Mouse (Mus musculus) midbrain, embryonic 12.5 days (tissue): ENCODE measurements at regions not wholly inside any gene's neighbourhood (a gene's known extent, or its start where the extent isn't known, plus 50 kb on each side); places are given as distances from the start of the nearest gene placed in this dataset.

Experiments used
- ATAC-seq: fragments of 200-750 bp; cut with Nextera tagmentation; 2 replicates; pipeline ENCODE4 v1.8.0; 2017; ENCODE audit warnings: low read depth, moderate TSS enrichment, moderate library complexity; ENCODE audit not compliant: low FRiP score
- H3K27ac ChIP-seq: fragments of 300-500 bp; sonication (generic); replicated peaks from 2 replicates; pipeline ENCODE4 v1.5.1; 2016; ENCODE audit warnings: mild to moderate bottlenecking
- H3K27me3 ChIP-seq: fragments of 300-500 bp; sonication (generic); 2 replicates; pipeline ENCODE4 v1.6.1; 2016; ENCODE audit warnings: mild to moderate bottlenecking
- H3K36me3 ChIP-seq: fragments of 300-500 bp; sonication (generic); 2 replicates; pipeline ENCODE4 v1.6.1; 2016
- H3K4me1 ChIP-seq: fragments of 300-500 bp; sonication (generic); 2 replicates; pipeline ENCODE4 v1.6.1; 2016
- H3K4me2 ChIP-seq: fragments of 300-500 bp; sonication (generic); replicated peaks from 2 replicates; pipeline ENCODE4 v1.6.1; 2016; ENCODE audit warnings: mild to moderate bottlenecking, moderate library complexity
- H3K4me3 ChIP-seq: fragments of 300-500 bp; sonication (generic); 2 replicates; pipeline ENCODE4 v1.5.1; 2016; ENCODE audit warnings: mild to moderate bottlenecking
- H3K9ac ChIP-seq: fragments of 300-500 bp; sonication (generic); replicated peaks from 2 replicates; pipeline ENCODE4 v1.6.1; 2016; ENCODE audit warnings: mild to moderate bottlenecking, moderate library complexity
- H3K9me3 ChIP-seq: fragments of 300-500 bp; sonication (generic); 2 replicates; pipeline ENCODE4 v1.6.1; 2016; ENCODE audit warnings: mild to moderate bottlenecking
- WGBS: fragments of 180-500 bp; shearing (Covaris S2); methylation state at CpG from one replicate; pipeline ENCODE4 v1.1.7; 2016; 5-methylcytosine and 5-hydroxymethylcytosine counted together

DNA sequence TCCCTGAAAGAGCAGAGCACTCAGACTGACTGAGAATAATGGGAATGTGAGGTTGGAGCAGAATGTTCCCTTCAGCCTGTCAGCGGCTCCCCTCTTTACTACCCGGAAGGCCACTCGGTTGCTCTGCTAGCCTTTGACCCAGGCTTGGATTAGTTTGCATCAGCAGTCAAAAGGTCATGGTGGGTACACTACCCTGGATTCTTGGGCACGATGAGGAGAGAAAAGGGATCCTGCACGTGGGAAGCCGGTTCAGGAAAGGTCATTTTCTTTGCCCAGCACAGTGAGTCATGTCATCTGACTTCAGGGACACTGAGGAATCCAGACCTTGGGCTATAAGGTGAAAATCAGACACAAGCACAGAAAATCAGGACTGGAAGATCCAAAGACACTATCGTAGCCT lies 443.3 kb downstream of the Rps24 start:
- Histone ChIP-seq H3K4me2 (no peak overlapping the region), H3K4me3 (no peak overlapping the region), H3K27ac (no peak overlapping the region), H3K27me3 (no peaks in the 10 kb centered on the region), H3K9ac (no peak overlapping the region), H3K4me1 (peaks cover 13% of the 10 kb centered on the region), H3K36me3 (no peaks in the 10 kb centered on the region), H3K9me3 (no peaks in the 10 kb centered on the region)
- no peak for ATAC-seq
- 30% methylated on average over 7 of the region's 7 CpGs for WGBS

DNA sequence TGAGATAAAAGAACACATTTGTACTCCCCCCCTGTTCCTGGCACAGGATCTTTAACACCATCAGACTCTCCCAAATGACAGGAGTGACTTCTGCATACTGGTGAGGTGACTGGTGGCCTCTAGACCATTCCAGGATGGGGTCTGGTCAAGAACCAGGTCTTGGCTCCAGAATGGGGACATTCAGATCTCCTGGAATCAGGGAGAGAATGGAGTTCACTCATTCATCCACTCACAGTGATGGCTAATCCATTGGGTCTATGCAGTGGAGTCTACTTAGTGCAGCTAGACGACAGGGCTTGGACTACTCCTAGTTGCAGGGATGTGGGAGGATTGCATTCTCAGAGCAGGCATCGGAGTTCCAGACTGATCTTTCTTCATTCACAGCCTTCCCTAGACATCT lies 451.0 kb downstream of the Rps24 start:
- no peak overlapping the region for H3K27ac ChIP-seq
- H3K4me3 ChIP-seq, result no peak overlapping the region
- H3K4me2 ChIP-seq, result no peak overlapping the region
- no peaks in the 10 kb centered on the region for H3K36me3 ChIP-seq
- no peaks in the 10 kb centered on the region for H3K27me3 ChIP-seq
- H3K9ac ChIP-seq, result no peak overlapping the region
- no peaks in the 10 kb centered on the region for H3K9me3 ChIP-seq
- ATAC-seq, result no peak
- WGBS, result 96% methylated on average over 2 of the region's 2 CpGs
- peaks cover 7% of the 10 kb centered on the region; the same call in 1 of the 2 replicates for H3K4me1 ChIP-seq

DNA sequence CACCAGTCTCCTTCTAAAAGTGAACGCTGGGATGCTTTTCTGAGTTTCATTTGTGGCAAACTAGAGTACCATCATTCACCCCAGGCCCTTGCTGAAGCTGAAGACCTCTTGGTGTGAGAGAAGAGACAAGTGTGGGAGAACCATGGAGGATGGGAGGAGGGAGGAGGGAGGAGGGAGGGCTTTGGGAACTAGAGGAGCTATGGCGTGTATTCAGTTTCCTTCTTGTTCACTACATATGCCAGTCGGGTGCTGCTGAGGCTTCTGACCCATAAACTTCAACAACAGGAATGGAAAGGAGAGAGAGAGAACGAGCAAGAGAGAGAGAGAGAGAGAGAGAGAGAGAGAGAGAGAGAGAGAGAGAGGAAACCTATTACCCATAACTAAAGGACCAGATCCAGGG lies 452.1 kb downstream of the Rps24 start:
- no peaks in the 10 kb centered on the region for H3K27me3 ChIP-seq
- no peak overlapping the region for H3K4me2 ChIP-seq
- ATAC-seq, result no peak
- H3K36me3 ChIP-seq, result no peaks in the 10 kb centered on the region
- H3K4me1 ChIP-seq, result peaks cover 7% of the 10 kb centered on the region; the same call in 1 of the 2 replicates
- H3K9me3 ChIP-seq, result no peaks in the 10 kb centered on the region
- no peak overlapping the region for H3K4me3 ChIP-seq
- WGBS, result 83% methylated on average over 4 of the region's 4 CpGs
- no peak overlapping the region for H3K27ac ChIP-seq
- no peak overlapping the region for H3K9ac ChIP-seq

DNA sequence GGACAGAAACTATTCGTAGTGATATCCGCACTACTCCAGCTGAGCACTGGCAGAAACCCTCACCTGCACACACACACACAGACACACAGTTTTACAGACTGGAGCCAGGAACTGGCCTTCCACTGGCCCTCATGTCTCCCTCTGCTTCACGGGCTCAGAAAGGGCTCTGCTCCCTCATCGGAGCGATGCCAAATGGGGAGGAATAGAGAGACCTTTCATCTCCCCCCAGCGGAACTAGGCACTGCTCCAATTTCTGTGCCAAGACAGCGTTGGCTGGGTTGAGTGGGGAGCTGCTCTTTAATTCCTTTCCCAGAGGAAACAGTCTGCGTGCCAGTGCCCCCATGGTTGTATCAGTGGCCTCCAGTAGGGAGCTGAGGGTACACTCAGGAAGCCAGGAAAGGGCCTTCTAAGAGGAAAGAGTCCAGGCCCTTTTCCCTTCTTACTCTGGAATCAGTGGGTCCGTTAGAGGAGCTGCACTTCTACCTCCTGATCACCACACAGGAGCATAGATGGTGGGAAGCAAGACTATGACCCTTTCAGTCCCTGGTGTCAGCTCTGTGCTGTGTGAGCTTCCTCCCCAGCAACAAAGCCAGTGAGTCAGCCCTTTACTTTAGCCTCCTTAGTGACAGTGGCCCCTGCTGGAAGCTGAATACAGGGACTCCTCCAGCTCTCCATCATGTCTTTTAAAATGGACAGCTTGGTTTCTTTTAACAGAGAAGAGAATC lies 452.7 kb downstream of the Rps24 start:
- Histone ChIP-seq H3K4me1 (peaks cover 7% of the 10 kb centered on the region; the same call in 1 of the 2 replicates), H3K27ac (no peak overlapping the region), H3K27me3 (no peaks in the 10 kb centered on the region), H3K4me3 (no peak overlapping the region), H3K36me3 (no peaks in the 10 kb centered on the region), H3K9ac (no peak overlapping the region), H3K4me2 (no peak overlapping the region), H3K9me3 (no peaks in the 10 kb centered on the region)
- WGBS, result 80% methylated on average over 9 of the region's 9 CpGs
- ATAC-seq, result no peak

DNA sequence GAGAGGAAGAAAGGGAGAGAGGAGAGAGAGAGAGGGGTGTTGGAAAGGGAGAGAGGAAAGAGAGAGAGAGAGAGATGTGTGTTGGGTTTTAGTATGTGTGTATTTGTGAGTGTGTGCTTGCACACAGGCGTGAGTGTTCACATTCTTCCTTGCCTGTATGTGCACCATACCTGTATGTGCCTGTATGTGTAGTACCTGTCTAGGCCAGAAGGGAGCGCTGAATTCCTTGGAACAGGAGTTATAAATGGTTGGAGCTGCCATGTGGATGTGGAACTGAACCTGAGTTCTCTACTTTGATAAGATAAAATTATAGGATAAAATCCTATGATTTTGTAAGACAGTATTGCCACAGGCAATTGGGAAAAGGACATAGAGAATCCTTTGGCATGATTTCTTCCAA lies 458.8 kb downstream of the Rps24 start:
- Histone ChIP-seq H3K27me3 (0 out of 2 replicates have a peak, but pooled peaks cover 3% of the 10 kb centered on the region), H3K9me3 (peaks cover 5% of the 10 kb centered on the region; the same call in 1 of the 2 replicates), H3K9ac (no peak overlapping the region), H3K27ac (no peak overlapping the region), H3K36me3 (no peaks in the 10 kb centered on the region), H3K4me2 (no peak overlapping the region), H3K4me1 (no peaks in the 10 kb centered on the region), H3K4me3 (no peak overlapping the region)
- no peak for ATAC-seq
- 43% methylated on average over 2 of the region's 2 CpGs for WGBS

DNA sequence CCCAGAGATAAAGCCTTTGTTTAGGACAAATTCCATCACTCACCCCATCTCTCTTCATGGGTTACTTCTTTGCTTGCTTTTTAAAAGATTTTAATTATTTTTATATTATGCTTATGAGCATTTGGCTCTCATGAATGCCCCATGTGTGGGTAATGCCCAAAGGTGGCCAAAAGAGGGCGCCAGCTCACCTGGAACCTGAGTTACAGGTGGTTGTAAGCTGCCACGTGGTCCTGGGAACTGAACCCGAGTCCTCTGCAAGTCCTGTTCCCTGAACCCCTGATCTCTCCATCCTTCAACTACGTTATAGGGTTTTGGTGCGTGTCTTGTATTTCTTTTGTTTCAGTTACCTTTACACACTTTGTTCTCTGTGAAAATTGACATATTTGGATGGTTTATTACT lies 460.2 kb downstream of the Rps24 start:
- no peak overlapping the region for H3K9ac ChIP-seq
- H3K4me3 ChIP-seq, result no peak overlapping the region
- H3K36me3 ChIP-seq, result no peaks in the 10 kb centered on the region
- no peak overlapping the region for H3K27ac ChIP-seq
- H3K4me2 ChIP-seq, result no peak overlapping the region
- 86% methylated on average over 5 of the region's 5 CpGs for whole genome bisulfite sequencing
- no peaks in the 10 kb centered on the region for H3K4me1 ChIP-seq
- H3K9me3 ChIP-seq, result peaks cover 5% of the 10 kb centered on the region; the same call in 1 of the 2 replicates
- 0 out of 2 replicates have a peak, but pooled peaks cover 3% of the 10 kb centered on the region for H3K27me3 ChIP-seq
- no peak for ATAC-seq

DNA sequence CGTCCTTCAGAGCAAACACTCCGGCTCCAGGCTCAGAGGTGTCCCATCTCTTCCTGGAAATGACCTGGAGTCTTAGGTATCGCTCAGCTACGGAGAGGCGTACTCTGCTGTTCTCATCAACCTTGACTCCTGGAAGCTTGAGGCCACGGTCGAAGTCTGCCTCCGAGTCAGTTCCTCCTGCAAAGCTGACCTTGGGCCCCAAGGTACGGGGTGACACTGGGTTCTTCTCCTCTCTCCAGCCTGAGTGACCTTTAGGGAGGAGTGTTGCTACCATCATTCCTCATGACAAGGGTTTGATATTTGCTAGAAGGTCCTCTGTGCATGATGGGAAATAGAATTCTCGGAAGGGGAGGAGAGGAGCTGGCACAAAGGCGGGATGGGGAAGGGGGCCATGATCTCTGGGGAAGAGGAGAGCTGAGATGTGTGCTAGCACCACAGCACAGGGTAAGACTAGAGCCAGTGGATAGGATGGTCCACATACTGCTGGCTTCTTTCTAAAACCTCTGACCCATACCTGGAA lies 469.0 kb downstream of the Rps24 start:
- H3K4me1 ChIP-seq, result peaks cover 14% of the 10 kb centered on the region
- no peak overlapping the region for H3K4me2 ChIP-seq
- no peak overlapping the region for H3K4me3 ChIP-seq
- H3K27me3 ChIP-seq, result no peaks in the 10 kb centered on the region
- H3K9me3 ChIP-seq, result no peaks in the 10 kb centered on the region
- no peak overlapping the region for H3K27ac ChIP-seq
- no peak overlapping the region for H3K9ac ChIP-seq
- H3K36me3 ChIP-seq, result no peaks in the 10 kb centered on the region
- 92% methylated on average over 11 of the region's 11 CpGs for WGBS
- ATAC-seq, result no peak

DNA sequence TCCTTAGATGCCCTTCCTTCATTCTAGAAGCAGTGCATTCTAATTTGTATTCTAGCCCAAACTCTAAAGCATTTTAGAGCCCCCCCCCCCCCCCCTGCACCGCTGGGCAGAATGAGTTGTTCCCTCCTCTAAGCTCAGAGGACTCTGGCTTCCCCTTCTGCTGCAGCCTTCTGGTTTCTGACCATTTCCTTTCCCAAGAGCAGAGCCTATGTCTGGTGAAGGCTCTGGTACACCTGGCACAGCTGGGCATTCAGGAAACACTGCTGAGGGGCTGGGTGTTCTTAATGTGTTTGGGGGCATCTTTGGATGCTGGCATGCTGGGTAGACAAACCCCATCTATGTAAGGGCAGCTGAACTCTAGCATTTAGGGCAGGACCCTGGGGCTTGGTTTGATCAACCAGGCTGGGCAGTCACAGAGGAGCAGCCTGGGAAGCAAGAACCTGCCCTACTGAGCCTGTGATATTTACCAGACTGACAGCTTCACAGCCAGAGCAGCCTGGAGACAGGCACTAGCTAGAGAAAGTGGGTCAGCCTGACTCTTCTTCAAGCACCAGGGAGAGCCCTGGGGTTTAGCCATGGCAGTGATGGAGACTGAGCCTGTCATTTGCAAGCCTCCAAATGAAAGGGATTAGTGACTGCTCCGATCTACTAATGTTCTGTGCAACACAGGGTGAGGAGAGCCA lies 469.7 kb downstream of the Rps24 start:
- ATAC-seq, result no peak
- Histone ChIP-seq H3K27me3 (peaks cover 5% of the 10 kb centered on the region; the same call in 1 of the 2 replicates), H3K36me3 (no peaks in the 10 kb centered on the region), H3K9me3 (no peaks in the 10 kb centered on the region), H3K4me1 (peaks cover 14% of the 10 kb centered on the region), H3K4me2 (no peak overlapping the region), H3K4me3 (no peak overlapping the region), H3K27ac (no peak overlapping the region), H3K9ac (no peak overlapping the region)
- WGBS, result 24% methylated on average over 1 of the region's 2 CpGs

DNA sequence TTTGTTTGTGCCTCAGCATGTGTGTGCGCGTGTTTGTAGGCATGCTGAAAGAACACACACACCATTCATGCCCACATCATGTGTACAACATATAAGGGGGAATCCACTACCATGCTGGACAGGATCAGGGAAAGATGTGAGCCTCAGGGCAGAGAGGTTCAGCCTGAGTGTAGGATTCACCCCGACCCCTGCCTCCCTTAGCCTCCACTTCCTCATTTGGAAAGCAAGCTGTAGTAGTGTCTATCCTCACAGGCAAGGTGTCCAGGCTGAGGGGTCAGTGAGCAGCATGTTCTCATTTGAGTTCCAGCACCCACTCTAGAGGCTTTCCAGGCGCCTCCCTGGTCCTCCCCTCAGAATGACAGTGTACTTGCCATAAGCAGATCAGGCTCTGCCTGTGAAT lies 470.5 kb downstream of the Rps24 start:
- 95% methylated on average over 4 of the region's 4 CpGs for WGBS
- Histone ChIP-seq H3K4me1 (peaks cover 14% of the 10 kb centered on the region), H3K27me3 (peaks cover 6% of the 10 kb centered on the region; the same call in 1 of the 2 replicates), H3K4me2 (no peak overlapping the region), H3K4me3 (no peak overlapping the region), H3K9ac (no peak overlapping the region), H3K9me3 (no peaks in the 10 kb centered on the region), H3K36me3 (no peaks in the 10 kb centered on the region), H3K27ac (no peak overlapping the region)
- no peak for ATAC-seq

DNA sequence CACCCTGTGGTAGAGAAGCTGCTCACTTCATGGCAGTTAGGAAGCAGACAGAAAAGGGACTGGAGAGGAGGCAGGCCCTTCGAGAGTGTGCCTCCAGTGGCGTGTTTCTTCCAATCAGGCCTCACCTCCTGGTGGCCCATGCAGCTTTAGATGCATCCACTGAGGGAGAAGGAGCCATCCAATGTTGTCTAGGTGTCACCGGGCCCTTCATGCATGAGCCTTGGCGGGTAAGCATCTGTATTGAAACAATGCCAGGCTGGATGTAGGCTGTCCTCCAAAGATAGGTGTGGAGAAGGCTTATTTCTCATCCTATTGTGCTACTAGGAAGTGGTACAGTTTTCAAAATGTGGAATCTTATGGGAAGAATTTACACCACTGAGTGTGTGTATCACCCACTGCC lies 471.9 kb downstream of the Rps24 start:
- Histone ChIP-seq H3K27me3 (peaks cover 6% of the 10 kb centered on the region; the same call in 1 of the 2 replicates), H3K4me2 (no peak overlapping the region), H3K27ac (no peak overlapping the region), H3K4me3 (no peak overlapping the region), H3K36me3 (no peaks in the 10 kb centered on the region), H3K4me1 (peaks cover 14% of the 10 kb centered on the region), H3K9me3 (no peaks in the 10 kb centered on the region), H3K9ac (no peak overlapping the region)
- 83% methylated on average over 4 of the region's 4 CpGs for WGBS
- ATAC-seq, result no peak

DNA sequence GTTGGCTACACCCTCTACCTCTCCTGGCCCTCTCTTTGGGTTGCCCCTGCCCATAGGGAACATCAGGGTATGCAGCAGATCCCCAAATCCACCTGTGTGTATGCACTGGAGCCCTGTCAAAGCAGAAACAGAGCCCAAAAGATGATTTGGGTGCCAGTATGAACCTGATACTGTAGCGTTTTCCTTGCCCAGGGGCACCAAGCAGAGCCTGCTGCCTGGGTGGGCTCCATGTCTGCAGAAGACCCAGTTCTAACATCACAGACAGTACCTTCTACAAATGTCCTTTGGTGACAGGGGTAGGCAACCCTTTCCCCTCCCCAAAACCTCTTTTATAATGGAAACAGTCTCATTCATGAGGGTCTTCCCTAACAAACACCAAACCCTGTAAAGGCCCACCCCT lies 472.5 kb downstream of the Rps24 start:
- Histone ChIP-seq H3K4me2 (no peak overlapping the region), H3K4me1 (peaks cover 14% of the 10 kb centered on the region), H3K27ac (no peak overlapping the region), H3K27me3 (peaks cover 6% of the 10 kb centered on the region; the same call in 1 of the 2 replicates), H3K4me3 (no peak overlapping the region), H3K9me3 (no peaks in the 10 kb centered on the region), H3K36me3 (no peaks in the 10 kb centered on the region), H3K9ac (no peak overlapping the region)
- no peak for ATAC-seq
- 86% methylated on average over 1 of the region's 1 CpGs for WGBS

DNA sequence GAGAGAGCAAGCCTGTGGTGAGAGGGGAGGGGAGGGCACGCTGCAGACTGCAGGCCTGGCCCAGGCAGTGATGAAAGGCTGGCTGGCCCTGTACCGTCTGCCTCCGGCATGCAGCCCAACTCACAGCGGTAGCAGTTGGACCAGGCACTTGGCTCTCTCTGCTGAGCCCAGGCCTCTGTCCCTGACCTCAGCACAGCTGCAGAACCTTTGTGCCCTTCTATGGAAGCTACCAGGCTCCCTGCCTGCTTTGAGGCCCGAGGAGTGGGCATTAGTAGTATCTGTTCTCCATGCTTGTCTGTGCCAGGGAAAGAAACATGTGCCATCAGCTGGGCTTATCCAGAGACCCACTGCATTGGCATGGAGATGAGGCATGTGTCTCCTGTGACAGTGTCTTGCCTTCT lies 473.2 kb downstream of the Rps24 start:
- no peaks in the 10 kb centered on the region for H3K9me3 ChIP-seq
- no peaks in the 10 kb centered on the region for H3K36me3 ChIP-seq
- WGBS, result 25% methylated on average over 5 of the region's 5 CpGs
- no peak overlapping the region for H3K4me3 ChIP-seq
- H3K4me1 ChIP-seq, result peaks cover 14% of the 10 kb centered on the region
- peaks cover 6% of the 10 kb centered on the region; the same call in 1 of the 2 replicates for H3K27me3 ChIP-seq
- H3K9ac ChIP-seq, result no peak overlapping the region
- no peak for ATAC-seq
- H3K4me2 ChIP-seq, result no peak overlapping the region
- H3K27ac ChIP-seq, result no peak overlapping the region
